Mouse (Mus musculus) liver, postnatal 0 days (tissue): Measurements from ENCODE around the gene Letm1. TPM values are rescaled to one million over a fixed set of nuclear protein-coding genes. Genes with fewer than 3 reads are reported as not detected.

Experiments
- ATAC-seq: fragments of 200-750 bp; cut with Nextera tagmentation; 2 replicates; pipeline ENCODE4 v1.8.0; 2017; ENCODE audit warnings: mild to moderate bottlenecking, moderate library complexity
- DNase-seq: peaks from one replicate; pipeline ENCODE4 v3.0.0-alpha.2; 2016
- H3K27ac ChIP-seq: fragments of 300-500 bp; sonication (generic); 2 replicates; pipeline ENCODE4 v1.5.1; 2014; ENCODE audit warnings: antibody characterized with exemption, moderate library complexity, mild to moderate bottlenecking, low read depth
- H3K27me3 ChIP-seq: fragments of 300-500 bp; sonication (generic); 2 replicates; pipeline ENCODE4 v1.6.1; 2014; ENCODE audit warnings: low read length, control low read depth, mixed read lengths; ENCODE audit not compliant: insufficient read depth
- H3K36me3 ChIP-seq: fragments of 300-500 bp; sonication (generic); replicated peaks from 2 replicates; pipeline ENCODE4 v1.6.1; 2014; ENCODE audit warnings: mild to moderate bottlenecking, control low read depth, low read length, moderate library complexity, mixed read lengths; ENCODE audit not compliant: insufficient read depth
- H3K4me1 ChIP-seq: fragments of 300-500 bp; sonication (generic); 2 replicates; pipeline ENCODE4 v1.6.1; 2014; ENCODE audit warnings: antibody characterized with exemption, mild to moderate bottlenecking, control low read depth; ENCODE audit not compliant: insufficient read depth
- H3K4me2 ChIP-seq: fragments of 300-500 bp; sonication (generic); 2 replicates; pipeline ENCODE4 v1.6.1; 2014; ENCODE audit warnings: low read depth, mild to moderate bottlenecking, low read length, moderate library complexity, mixed read lengths
- H3K4me3 ChIP-seq: fragments of 300-500 bp; sonication (generic); 2 replicates; pipeline ENCODE4 v1.5.1; 2014; ENCODE audit warnings: low read depth, low read length
- H3K9ac ChIP-seq: fragments of 300-500 bp; sonication (generic); replicated peaks from 2 replicates; pipeline ENCODE4 v1.6.1; 2014; ENCODE audit warnings: mild to moderate bottlenecking, moderate library complexity
- H3K9me3 ChIP-seq: fragments of 300-500 bp; sonication (generic); 2 replicates; pipeline ENCODE4 v1.6.1; 2016; ENCODE audit warnings: mild to moderate bottlenecking, control low read depth, low read length, mixed read lengths
- CTCF ChIP-seq: sonication (generic); IDR thresholded peaks from 2 replicates; pipeline ENCODE4 v1.5.1; 2016; ENCODE audit warnings: antibody characterized with exemption, low read depth
- EP300 ChIP-seq: IDR thresholded peaks from 2 replicates; pipeline ENCODE4 v1.6.1; 2016; ENCODE audit warnings: antibody characterized with exemption, low read depth, mild to moderate bottlenecking
- WGBS: fragments of 180-500 bp; shearing (Covaris S2); extraction: QIAGEN DNeasy Blood & Tissue Kit; methylation state at CpG from one replicate; pipeline ENCODE4 v1.1.7; 2014; ENCODE audit not compliant: insufficient replicate concordance; 5-methylcytosine and 5-hydroxymethylcytosine counted together
- polyA plus RNA-seq: library from polyadenylated mRNA; unstranded; fragments of >200 nt; fragmentation: Nextera tagmentation; extraction: Ambion mirVana; gene quantifications from 2 replicates; pipeline ENCODE4 v1.2.1, GENCODE M21; 2015

The Letm1 gene
- polyA plus RNA-seq, 1 experiment from 2014 or later = 20.0 TPM

DNA sequence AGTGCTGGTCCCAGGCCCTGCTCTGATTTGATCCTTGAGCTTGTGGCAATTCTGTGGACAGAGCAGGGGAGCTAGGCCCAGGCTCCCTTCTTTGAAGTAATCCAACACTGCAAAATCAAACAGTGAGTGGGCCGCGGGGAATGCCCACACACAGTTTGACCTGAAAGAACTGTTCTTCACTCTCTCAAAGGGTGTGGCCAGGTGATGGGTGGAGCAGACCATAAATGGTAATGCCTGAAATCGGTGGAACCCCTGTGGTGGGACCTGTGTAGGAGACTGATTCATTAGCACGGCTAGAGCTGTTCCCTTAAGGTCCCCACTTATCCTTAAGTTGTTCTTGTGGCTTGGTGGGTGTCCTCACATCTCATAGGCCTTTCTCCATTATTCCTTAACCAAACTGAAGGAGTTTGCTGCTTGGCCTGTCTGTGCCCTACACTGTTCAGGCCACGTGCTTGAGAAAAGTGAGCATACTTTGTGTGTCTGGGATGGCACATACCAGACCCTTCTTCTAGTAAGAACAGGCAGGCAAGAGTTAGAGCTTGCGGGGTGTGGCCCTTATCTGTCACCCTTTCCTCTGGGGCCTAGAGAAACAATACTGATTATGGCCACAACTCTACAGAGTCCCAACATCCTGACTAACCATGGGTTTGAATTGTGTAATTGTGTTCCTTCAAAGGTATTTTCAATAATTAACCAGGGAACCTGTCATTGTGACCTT is 33.5 kb upstream of the Letm1 start:
- H3K4me1 ChIP-seq = peaks cover 13% of the 10 kb centered on the region
- H3K4me3 ChIP-seq = no peak overlapping the region
- H3K36me3 ChIP-seq = no peaks in the 10 kb centered on the region
- ATAC-seq (no peak), DNase-seq (no peak)
- H3K9ac ChIP-seq = no peak overlapping the region
- WGBS = 60% methylated on average over 6 of the region's 6 CpGs
- no peak overlapping the region for H3K27ac ChIP-seq
- H3K9me3 ChIP-seq = no peaks in the 10 kb centered on the region
- H3K27me3 ChIP-seq = no peaks in the 10 kb centered on the region
- no peak overlapping the region for H3K4me2 ChIP-seq
- no peak for TF ChIP-seq CTCF
- no peak for TF ChIP-seq EP300

DNA sequence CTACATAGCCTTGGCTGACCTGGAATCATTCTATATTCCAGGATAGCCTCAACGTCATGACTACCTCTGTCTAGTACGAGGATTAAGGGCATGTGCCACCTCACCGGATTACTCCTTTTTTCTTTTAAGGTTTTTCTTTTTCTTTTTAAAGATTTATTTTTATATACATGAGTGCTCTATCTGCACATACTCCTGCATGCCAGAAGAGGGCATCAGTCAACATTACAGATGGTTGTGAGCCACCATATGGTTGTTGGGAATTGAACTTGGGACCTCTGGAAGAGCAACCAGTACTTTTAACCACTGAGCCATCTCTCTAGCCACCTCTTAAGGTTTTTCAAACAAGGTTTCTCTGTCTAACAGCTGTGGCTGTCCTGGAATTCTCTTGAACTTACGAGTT is 28.9 kb upstream of the Letm1 start:
- H3K4me1 ChIP-seq = 0 out of 2 replicates have a peak, but pooled peaks cover 4% of the 10 kb centered on the region
- no peak overlapping the region for H3K4me2 ChIP-seq
- H3K27me3 ChIP-seq = no peaks in the 10 kb centered on the region
- no peaks in the 10 kb centered on the region for H3K36me3 ChIP-seq
- no peak; the same call in 1 of the 2 replicates for TF ChIP-seq CTCF
- no peak for TF ChIP-seq EP300
- H3K4me3 ChIP-seq = no peak overlapping the region
- ATAC-seq = no peak
- no peak for DNase-seq
- WGBS = 85% methylated on average over 4 of the region's 4 CpGs
- no peak overlapping the region for H3K9ac ChIP-seq
- no peak overlapping the region for H3K27ac ChIP-seq
- H3K9me3 ChIP-seq = no peaks in the 10 kb centered on the region

DNA sequence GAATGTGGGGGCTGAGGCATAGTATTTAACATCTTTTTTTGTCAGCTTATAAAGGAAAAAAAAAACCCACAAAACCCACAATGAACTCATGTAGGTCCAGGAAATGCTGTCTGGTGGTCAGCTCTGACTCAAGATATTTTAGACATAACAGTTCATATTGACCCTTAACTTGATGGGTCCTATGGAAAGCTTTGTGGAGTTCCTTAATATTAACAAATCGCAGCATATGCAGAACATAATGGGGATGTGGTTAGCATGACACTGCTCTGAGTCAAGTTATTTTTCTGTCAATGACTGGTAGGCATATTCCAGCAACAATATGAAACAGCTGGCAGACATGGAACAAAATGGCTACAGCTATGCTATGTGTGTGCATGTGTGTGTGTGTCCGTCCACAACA is 20.7 kb upstream of the Letm1 start:
- H3K9ac ChIP-seq = no peak overlapping the region
- H3K36me3 ChIP-seq = no peaks in the 10 kb centered on the region
- 83% methylated on average over 2 of the region's 2 CpGs for WGBS
- H3K4me1 ChIP-seq = no peaks in the 10 kb centered on the region
- no peak for ATAC-seq
- H3K27ac ChIP-seq = no peak overlapping the region
- H3K27me3 ChIP-seq = no peaks in the 10 kb centered on the region
- no peak for TF ChIP-seq CTCF
- TF ChIP-seq EP300 = no peak
- no peak overlapping the region for H3K4me3 ChIP-seq
- H3K4me2 ChIP-seq = no peak overlapping the region
- no peaks in the 10 kb centered on the region; the same call in 1 of the 2 replicates for H3K9me3 ChIP-seq
- DNase-seq = no peak

DNA sequence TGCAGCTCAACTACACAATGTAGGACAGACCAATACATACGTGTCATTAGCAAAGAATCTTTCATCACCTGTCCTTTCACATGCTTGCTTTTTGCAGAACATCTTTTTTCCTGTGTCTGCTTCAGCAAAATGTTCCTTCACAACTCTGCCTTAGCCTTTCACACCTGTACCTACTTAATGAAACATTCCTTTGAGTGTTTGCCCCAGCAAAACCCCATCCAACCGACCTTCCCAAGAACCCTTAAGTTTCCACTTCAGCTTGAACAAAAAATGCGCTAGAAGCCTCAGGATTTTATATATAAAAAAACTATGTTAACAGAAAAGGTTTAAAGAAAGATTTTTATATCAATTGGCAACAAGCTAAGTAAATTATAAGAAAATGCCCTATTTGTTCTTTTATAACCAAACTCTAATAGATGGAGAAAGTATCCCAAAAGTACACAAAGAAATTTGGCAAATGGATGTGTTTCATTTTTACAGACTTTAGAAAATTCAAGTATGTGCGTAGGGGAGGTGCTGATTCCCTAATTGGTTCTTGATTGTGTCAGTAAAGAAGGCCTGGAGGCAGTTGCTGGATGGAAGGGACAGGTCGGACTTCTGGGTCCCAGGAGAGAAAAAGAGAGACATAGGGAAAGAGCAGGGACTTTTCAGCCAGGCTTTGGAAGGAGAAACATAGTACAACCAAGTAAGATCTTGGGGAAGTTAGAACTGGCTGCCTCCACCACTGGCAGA is 9.5 kb upstream of the Letm1 start:
- TF ChIP-seq CTCF = no peak
- no peak for TF ChIP-seq EP300
- H3K9ac ChIP-seq = no peak overlapping the region
- ATAC-seq = no peak

DNA sequence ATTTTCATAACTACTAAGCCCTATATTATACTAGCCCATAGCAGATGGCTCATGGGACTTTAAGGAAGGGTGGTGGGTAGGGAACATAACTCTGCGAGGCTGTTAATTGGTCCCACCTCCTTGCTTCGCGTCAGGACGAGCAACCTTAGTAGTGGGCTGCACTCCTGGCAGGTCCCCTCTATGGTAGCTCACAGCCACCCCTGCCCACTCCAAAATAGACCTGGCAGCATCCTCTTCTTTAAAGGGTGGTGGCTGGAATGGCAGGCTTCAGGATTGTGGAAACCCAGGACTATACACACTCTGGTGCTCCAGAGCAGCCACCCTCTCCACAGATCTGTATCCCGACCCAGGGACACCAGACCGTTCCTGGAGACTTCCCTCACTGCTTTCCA is 378 bp upstream of the Letm1 start:
- DNase-seq = no peak
- TF ChIP-seq EP300 (no peak), CTCF (no peak)
- Histone ChIP-seq H3K27me3 (no peaks in the 10 kb centered on the region), H3K9me3 (no peaks in the 10 kb centered on the region), H3K9ac (peak overlapping the region; percentile 53), H3K4me1 (peaks cover 9% of the 10 kb centered on the region), H3K36me3 (no peaks in the 10 kb centered on the region; the same call in 1 of the 2 replicates), H3K27ac (no peak overlapping the region), H3K4me3 (peak overlapping the region; percentile 97), H3K4me2 (peak overlapping the region; percentile 94)
- no peak; the same call in 1 of the 2 replicates for ATAC-seq
- WGBS = 14% methylated on average over 6 of the region's 6 CpGs

More for the DNA sequence above, 9.5 kb upstream of the Letm1 start:
- no peaks in the 10 kb centered on the region for H3K4me1 ChIP-seq
- no peaks in the 10 kb centered on the region for H3K27me3 ChIP-seq
- H3K27ac ChIP-seq = no peak overlapping the region
- WGBS = 70% methylated on average over 5 of the region's 5 CpGs
- no peak overlapping the region for H3K4me2 ChIP-seq
- H3K9me3 ChIP-seq = no peaks in the 10 kb centered on the region
- no peak for DNase-seq
- no peak overlapping the region for H3K4me3 ChIP-seq
- no peaks in the 10 kb centered on the region for H3K36me3 ChIP-seq

DNA sequence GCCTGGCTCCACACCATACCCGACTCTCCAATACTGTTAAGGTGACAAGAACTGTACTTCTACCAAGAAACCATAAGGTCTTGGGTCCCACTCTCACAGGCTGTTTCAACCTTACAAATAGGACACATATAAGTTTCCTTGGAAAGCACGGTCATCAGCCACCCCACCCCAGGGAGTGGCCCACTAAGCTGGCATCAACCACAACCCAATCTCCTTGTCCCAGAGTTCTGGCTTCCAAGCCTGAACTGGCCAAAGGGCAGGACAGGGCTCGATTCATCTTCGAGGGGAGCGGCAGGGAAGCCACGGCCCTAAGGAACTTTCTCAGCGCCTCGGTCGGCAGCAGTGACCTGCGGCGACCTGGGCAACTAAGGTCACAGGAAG is 663 bp downstream of the Letm1 start:
- Histone ChIP-seq H3K9me3 (no peaks in the 10 kb centered on the region), H3K36me3 (peaks cover 7% of the 10 kb centered on the region; the same call in 1 of the 2 replicates), H3K4me1 (peaks cover 9% of the 10 kb centered on the region), H3K9ac (peak overlapping the region; percentile 93), H3K27ac (peak overlapping the region; percentile 95), H3K4me3 (peak overlapping the region; percentile 97), H3K4me2 (peak overlapping the region; percentile 94), H3K27me3 (no peaks in the 10 kb centered on the region)
- DNase-seq (no peak), ATAC-seq (no peak)
- TF ChIP-seq EP300 (no peak), CTCF (no peak)
- 5% methylated on average over 11 of the region's 11 CpGs for WGBS
